Mouse (Mus musculus) hindbrain, embryonic 13.5 days (tissue): ENCODE data around the gene Fcor. TPM values are rescaled to one million over a fixed set of nuclear protein-coding genes. Genes with fewer than 3 reads are reported as not detected.

Source experiments
- ATAC-seq: fragments of 200-750 bp; cut with Nextera tagmentation; 2 replicates; pipeline ENCODE4 v1.8.0; 2017; ENCODE audit warnings: moderate TSS enrichment; ENCODE audit not compliant: low FRiP score
- H3K27ac ChIP-seq: fragments of 300-500 bp; sonication (generic); 2 replicates; pipeline ENCODE4 v1.5.1; 2015; ENCODE audit warnings: inconsistent platforms, mild to moderate bottlenecking, moderate library complexity
- H3K27me3 ChIP-seq: fragments of 300-500 bp; sonication (generic); 2 replicates; pipeline ENCODE4 v1.6.1; 2015; ENCODE audit warnings: mild to moderate bottlenecking, inconsistent platforms
- H3K36me3 ChIP-seq: fragments of 300-500 bp; sonication (generic); 2 replicates; pipeline ENCODE4 v1.6.1; 2015; ENCODE audit warnings: mild to moderate bottlenecking, inconsistent platforms
- H3K4me1 ChIP-seq: fragments of 300-500 bp; sonication (generic); replicated peaks from 2 replicates; pipeline ENCODE4 v1.6.1; 2015; ENCODE audit warnings: inconsistent platforms
- H3K4me2 ChIP-seq: fragments of 300-500 bp; sonication (generic); 2 replicates; pipeline ENCODE4 v1.6.1; 2015; ENCODE audit warnings: inconsistent platforms, mild to moderate bottlenecking, moderate library complexity
- H3K4me3 ChIP-seq: fragments of 300-500 bp; sonication (generic); 2 replicates; pipeline ENCODE4 v1.5.1; 2015; ENCODE audit warnings: mild to moderate bottlenecking, inconsistent platforms
- H3K9ac ChIP-seq: fragments of 300-500 bp; sonication (generic); 2 replicates; pipeline ENCODE4 v1.6.1; 2015; ENCODE audit warnings: mild to moderate bottlenecking, inconsistent platforms
- H3K9me3 ChIP-seq: fragments of 300-500 bp; sonication (generic); 2 replicates; pipeline ENCODE4 v1.6.1; 2016; ENCODE audit warnings: inconsistent platforms
- WGBS: fragments of 180-500 bp; shearing (Covaris S2); methylation state at CpG from one replicate; pipeline ENCODE4 v1.1.7; 2015; 5-methylcytosine and 5-hydroxymethylcytosine counted together
- polyA plus RNA-seq: library from polyadenylated mRNA; unstranded; fragments of >200 nt; fragmentation: Nextera tagmentation; extraction: Ambion mirVana; gene quantifications from 2 replicates; pipeline ENCODE4 v1.2.1, GENCODE M21; 2015

Gene Fcor
- polyA plus RNA-seq, 1 experiment from 2014 or later: 14.6 TPM

GRCm38 (mm10) chr8:3630647-3631477, 41.3 kb downstream of the Fcor start, which contains the start of gene Stxbp2:
Gene Stxbp2 (plus strand): TSS chr8:3630955.
- no peaks in the 10 kb centered on the region for H3K9me3 ChIP-seq
- H3K4me2 ChIP-seq: peak within 1 kb of the TSS; percentile 72
- H3K4me1 ChIP-seq: peaks cover 12% of the 10 kb centered on the region
- peaks cover 13% of the 10 kb centered on the region for H3K27me3 ChIP-seq
- no peak within 1 kb of the TSS; the same call in 1 of the 2 replicates for H3K27ac ChIP-seq
- peak within 1 kb of the TSS; percentile 48 for H3K4me3 ChIP-seq
- no peaks in the 10 kb centered on the region; the same call in 1 of the 2 replicates for H3K36me3 ChIP-seq
- peak within 1 kb of the TSS; percentile 68 for H3K9ac ChIP-seq
- 6% methylated on average over 47 of the region's 47 CpGs for WGBS
- peak; percentile 75 for ATAC-seq

GRCm38 (mm10) chr8:3628014-3628413, 44.1 kb downstream of the Fcor start:
- H3K36me3 ChIP-seq: peaks cover 4% of the 10 kb centered on the region; the same call in 1 of the 2 replicates
- H3K4me3 ChIP-seq: no peak overlapping the region
- no peaks in the 10 kb centered on the region for H3K9me3 ChIP-seq
- WGBS: 35% methylated on average over 5 of the region's 5 CpGs
- H3K9ac ChIP-seq: no peak overlapping the region
- peaks cover 12% of the 10 kb centered on the region for H3K4me1 ChIP-seq
- peaks cover 13% of the 10 kb centered on the region for H3K27me3 ChIP-seq
- no peak overlapping the region for H3K4me2 ChIP-seq
- no peak for ATAC-seq
- H3K27ac ChIP-seq: no peak overlapping the region

- ATAC-seq: no peak
Observed at GRCm38 (mm10) chr8:3626971-3627370, 45.2 kb downstream of the Fcor start.

GRCm38 (mm10) chr8:3625445-3625844, 46.7 kb downstream of the Fcor start, which contains the start of gene Pcp2:
Gene Pcp2 (minus strand): TSS chr8:3625545.
- Histone ChIP-seq H3K36me3 (peaks cover 4% of the 10 kb centered on the region; the same call in 1 of the 2 replicates), H3K27ac (no peak within 1 kb of the TSS), H3K9ac (no peak within 1 kb of the TSS), H3K4me3 (no peak within 1 kb of the TSS), H3K9me3 (no peaks in the 10 kb centered on the region), H3K4me2 (no peak within 1 kb of the TSS), H3K27me3 (peaks cover 13% of the 10 kb centered on the region), H3K4me1 (peaks cover 11% of the 10 kb centered on the region)
- ATAC-seq: no peak
- 60% methylated on average over 1 of the region's 1 CpGs for WGBS

More at GRCm38 (mm10) chr8:3626971-3627370, 45.2 kb downstream of the Fcor start:
- peaks cover 4% of the 10 kb centered on the region; the same call in 1 of the 2 replicates for H3K36me3 ChIP-seq
- H3K9ac ChIP-seq: no peak overlapping the region
- H3K9me3 ChIP-seq: no peaks in the 10 kb centered on the region
- H3K27ac ChIP-seq: no peak overlapping the region
- WGBS: 62% methylated on average over 5 of the region's 5 CpGs
- H3K4me1 ChIP-seq: peaks cover 17% of the 10 kb centered on the region
- peaks cover 13% of the 10 kb centered on the region for H3K27me3 ChIP-seq
- no peak overlapping the region for H3K4me2 ChIP-seq
- H3K4me3 ChIP-seq: no peak overlapping the region

GRCm38 (mm10) chr8:3622119-3622518, 50.0 kb downstream of the Fcor start:
- H3K4me1 ChIP-seq: peaks cover 24% of the 10 kb centered on the region
- H3K36me3 ChIP-seq: peaks cover 21% of the 10 kb centered on the region
- H3K4me3 ChIP-seq: peak overlapping the region; percentile 85
- no peak overlapping the region for H3K27ac ChIP-seq
- H3K9me3 ChIP-seq: no peaks in the 10 kb centered on the region
- H3K9ac ChIP-seq: peak overlapping the region; percentile 77
- peak overlapping the region; percentile 76 for H3K4me2 ChIP-seq
- 68% methylated on average over 8 of the region's 8 CpGs for WGBS
- ATAC-seq: no peak
- H3K27me3 ChIP-seq: no peaks in the 10 kb centered on the region

DNA sequence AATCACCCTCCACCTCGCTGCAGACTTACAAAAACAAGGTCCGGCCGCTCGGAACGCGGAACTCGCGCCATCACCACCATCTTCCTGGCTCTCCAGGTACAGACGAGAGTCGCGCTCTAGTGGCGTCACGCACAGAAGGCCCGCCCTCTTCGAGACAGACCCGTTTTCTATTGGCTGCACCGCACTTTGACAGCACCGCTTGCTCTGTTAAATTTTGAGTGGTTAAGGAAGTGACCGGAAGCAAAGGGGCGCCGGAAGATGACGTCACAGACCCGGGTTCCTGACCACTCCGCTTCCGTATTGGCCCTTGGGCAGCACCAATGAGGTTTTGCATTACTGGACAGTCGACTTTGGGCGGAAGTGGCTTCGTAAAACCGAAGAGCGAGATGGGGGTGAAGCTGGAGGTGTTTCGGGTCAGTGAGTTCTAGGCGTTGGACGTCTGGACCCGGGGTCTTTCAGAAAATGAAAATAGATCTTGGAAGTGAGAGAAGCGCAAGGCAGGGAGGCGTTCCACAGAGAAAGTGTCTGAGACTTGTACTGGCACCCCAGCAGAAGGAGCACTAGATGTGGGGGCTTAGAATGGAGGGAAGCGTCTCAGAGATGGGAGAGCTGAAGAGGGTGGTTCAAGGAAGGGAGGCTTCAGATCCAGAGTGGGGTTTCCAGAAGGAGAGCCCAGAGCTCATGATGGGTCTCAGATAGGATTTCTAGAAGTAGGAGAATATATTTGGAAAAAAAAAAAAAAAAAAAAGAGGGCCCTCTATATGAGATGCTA, 50.8 kb downstream of the Fcor start, which contains the start of the genes Xab2 and Pet100:
Xab2 (minus strand) TSS at position 118 of the 772 bp plus-strand sequence.
Pet100 (plus strand) TSS at position 350 of the 772 bp plus-strand sequence.
- Histone ChIP-seq H3K4me3 (peak within 1 kb of the TSS; percentile 85), H3K4me2 (peak within 1 kb of the TSS; percentile 93), H3K9ac (peak within 1 kb of the TSS; percentile 81), H3K27me3 (no peaks in the 10 kb centered on the region), H3K36me3 (peaks cover 27% of the 10 kb centered on the region), H3K9me3 (no peaks in the 10 kb centered on the region), H3K4me1 (peaks cover 24% of the 10 kb centered on the region), H3K27ac (no peak within 1 kb of the TSS; the same call in 1 of the 2 replicates)
- under 1% methylated on average over 37 of the region's 37 CpGs for WGBS
- ATAC-seq: peak; percentile 97

Other genes with a start within 250 kb of the Fcor start
- gene Pex11g, start 204.7 kb downstream of the Fcor start, polyA plus RNA-seq: 4.2 and 5.3 TPM in 2 replicates
- 0.30 and 0.54 TPM in 2 replicates for gene Tex45, start 201.5 kb downstream of the Fcor start, polyA plus RNA-seq
- gene Zfp358, start 179.2 kb downstream of the Fcor start, polyA plus RNA-seq: 77.4 and 79.9 TPM in 2 replicates
- 90.1 and 92.0 TPM in 2 replicates for gene Mcoln1, start 171.9 kb downstream of the Fcor start, polyA plus RNA-seq
- 34.8 and 37.3 TPM in 2 replicates for gene Pnpla6, start 157.0 kb downstream of the Fcor start, polyA plus RNA-seq
- gene C330021F23Rik, start 104.4 kb downstream of the Fcor start, polyA plus RNA-seq: 0.36 and 0.62 TPM in 2 replicates
- 37.0 and 38.2 TPM in 2 replicates for gene Camsap3, start 85.1 kb downstream of the Fcor start, polyA plus RNA-seq
- gene Xab2, start 51.0 kb downstream of the Fcor start, polyA plus RNA-seq: 52.1 and 55.5 TPM in 2 replicates
- gene Pet100, start 50.8 kb downstream of the Fcor start, polyA plus RNA-seq: 116 and 122 TPM in 2 replicates
- 0.23 and 0.45 TPM in 2 replicates for gene Pcp2, start 46.8 kb downstream of the Fcor start, polyA plus RNA-seq
- 32.1 and 34.9 TPM in 2 replicates for gene Stxbp2, start 41.4 kb downstream of the Fcor start, polyA plus RNA-seq
- 0.16 and 0.65 TPM in 2 replicates for gene Retn, start 16.6 kb downstream of the Fcor start, polyA plus RNA-seq
- 0.10 TPM in 1 of 2 replicates, not detected in the other for gene Mcemp1, start 6.6 kb downstream of the Fcor start, polyA plus RNA-seq
- gene Trappc5, start 3.9 kb upstream of the Fcor start, polyA plus RNA-seq: 53.4 and 57.9 TPM in 2 replicates
- gene Fcer2a, start 21.8 kb upstream of the Fcor start, polyA plus RNA-seq: 0.36 and 0.51 TPM in 2 replicates
- not detected in 2 replicates for gene Clec4g, start 48.3 kb upstream of the Fcor start, polyA plus RNA-seq
- not detected in 2 replicates for gene Cd209a, start 76.6 kb upstream of the Fcor start, polyA plus RNA-seq
- gene Cd209e, start 181.9 kb upstream of the Fcor start, polyA plus RNA-seq: not detected in 2 replicates
- gene Cd209d, start 206.2 kb upstream of the Fcor start, polyA plus RNA-seq: not detected in 2 replicates